Mouse (Mus musculus) midbrain, postnatal 0 days (tissue): Measurements from ENCODE around the gene Camk2g. TPM values are rescaled to one million over a fixed set of nuclear protein-coding genes. Genes with fewer than 3 reads are reported as not detected.
A peak's percentile ranks its signal among the peaks of the same experiment; 100 is the strongest.

Experiments
- ATAC-seq: fragments of 200-750 bp; cut with Nextera tagmentation; 2 replicates; pipeline ENCODE4 v1.8.0; 2017; ENCODE audit warnings: moderate number of reproducible peaks, mild to moderate bottlenecking, moderate TSS enrichment, moderate library complexity; ENCODE audit not compliant: low FRiP score
- DNase-seq: peaks from one replicate; pipeline ENCODE4 v3.0.0-alpha.2; 2015; ENCODE audit warnings: low spot score
- H3K27ac ChIP-seq: fragments of 300-500 bp; sonication (generic); 2 replicates; pipeline ENCODE4 v1.5.1; 2014; ENCODE audit warnings: low read depth, mild to moderate bottlenecking, low read length, mixed read lengths
- H3K27me3 ChIP-seq: fragments of 300-500 bp; sonication (generic); 2 replicates; pipeline ENCODE4 v1.6.1; 2014; ENCODE audit warnings: low read length, control low read depth, mixed read lengths; ENCODE audit not compliant: insufficient read depth
- H3K36me3 ChIP-seq: fragments of 300-500 bp; sonication (generic); 2 replicates; pipeline ENCODE4 v1.6.1; 2014; ENCODE audit warnings: low read length, control low read depth, mixed read lengths; ENCODE audit not compliant: insufficient read depth
- H3K4me1 ChIP-seq: fragments of 300-500 bp; sonication (generic); 2 replicates; pipeline ENCODE4 v1.6.1; 2014; ENCODE audit warnings: mild to moderate bottlenecking, control low read depth, antibody characterized with exemption, low read length, mixed read lengths; ENCODE audit not compliant: insufficient read depth
- H3K4me2 ChIP-seq: fragments of 300-500 bp; sonication (generic); 2 replicates; pipeline ENCODE4 v1.6.1; 2014; ENCODE audit warnings: low read depth, mild to moderate bottlenecking, low read length, mixed read lengths; ENCODE audit not compliant: poor library complexity, severe bottlenecking
- H3K4me3 ChIP-seq: fragments of 300-500 bp; sonication (generic); 2 replicates; pipeline ENCODE4 v1.5.1; 2014; ENCODE audit warnings: low read depth, mild to moderate bottlenecking, low read length, moderate library complexity
- H3K9ac ChIP-seq: fragments of 300-500 bp; sonication (generic); replicated peaks from 2 replicates; pipeline ENCODE4 v1.6.1; 2014; ENCODE audit warnings: mild to moderate bottlenecking, low read length, moderate library complexity, mixed read lengths; ENCODE audit not compliant: poor library complexity, severe bottlenecking
- H3K9me3 ChIP-seq: fragments of 300-500 bp; sonication (generic); 2 replicates; pipeline ENCODE4 v1.6.1; 2016; ENCODE audit warnings: low read length, control low read depth
- CTCF ChIP-seq: IDR thresholded peaks from 2 replicates; pipeline ENCODE4 v1.5.1; 2016; ENCODE audit warnings: antibody characterized with exemption, mild to moderate bottlenecking
- WGBS: fragments of 180-500 bp; shearing (Covaris S2); extraction: QIAGEN DNeasy Blood & Tissue Kit; methylation state at CpG from one replicate; pipeline ENCODE4 v1.1.7; 2014; 5-methylcytosine and 5-hydroxymethylcytosine counted together
- polyA plus RNA-seq: library from polyadenylated mRNA; unstranded; fragments of >200 nt; fragmentation: Nextera tagmentation; extraction: Ambion mirVana; gene quantifications from 2 replicates; pipeline ENCODE4 v1.2.1, GENCODE M21; 2015
- total RNA-seq: library from RNA; depleted of rRNA; stranded (reverse); fragments of >200 nt; gene quantifications from 2 replicates; pipeline ENCODE4 v1.2.3, GENCODE M21; 2014

The Camk2g gene
- total and polyA plus RNA-seq, 2 experiments from 2014 or later, result 261 to 267 TPM

DNA sequence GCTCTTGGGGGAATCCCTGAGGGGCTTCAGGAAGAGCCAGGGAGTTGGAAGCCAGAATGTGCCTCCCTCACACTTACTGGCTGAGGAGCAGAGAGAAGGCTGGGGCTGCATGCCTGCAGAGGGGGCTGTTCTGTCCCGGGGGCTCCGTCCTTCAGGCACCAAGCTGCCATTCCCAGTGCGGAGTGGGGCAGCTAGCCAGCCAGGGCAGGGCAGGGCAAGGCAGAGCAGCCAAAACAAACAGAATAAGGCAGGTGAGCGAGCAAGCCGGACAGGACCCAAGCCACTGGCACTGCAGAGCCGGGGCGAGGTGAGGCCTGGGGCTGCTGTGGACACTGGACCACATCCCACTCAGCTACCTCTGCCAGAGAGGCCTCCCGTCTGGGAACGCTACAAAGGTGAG lies 52.6 kb downstream of the Camk2g start:
- TF ChIP-seq CTCF, result no peak
- Histone ChIP-seq H3K27ac (no peak overlapping the region), H3K9me3 (no peaks in the 10 kb centered on the region), H3K36me3 (peaks cover 80% of the 10 kb centered on the region), H3K4me2 (no peak overlapping the region), H3K27me3 (no peaks in the 10 kb centered on the region), H3K4me3 (no peak overlapping the region), H3K9ac (no peak overlapping the region), H3K4me1 (no peaks in the 10 kb centered on the region)
- DNase-seq (no peak), ATAC-seq (no peak)
- WGBS, result 91% methylated on average over 9 of the region's 9 CpGs

GRCm38 (mm10) chr14:20738511-20738910 lies 55.4 kb downstream of the Camk2g start:
- H3K9ac ChIP-seq, result no peak overlapping the region
- no peak overlapping the region for H3K4me3 ChIP-seq
- 94% methylated on average over 8 of the region's 8 CpGs for WGBS
- peaks cover under 1% of the 10 kb centered on the region; the same call in 1 of the 2 replicates for H3K4me1 ChIP-seq
- TF ChIP-seq CTCF, result no peak
- H3K36me3 ChIP-seq, result peaks cover 64% of the 10 kb centered on the region
- no peaks in the 10 kb centered on the region for H3K27me3 ChIP-seq
- H3K9me3 ChIP-seq, result no peaks in the 10 kb centered on the region
- ATAC-seq (no peak), DNase-seq (no peak)
- H3K4me2 ChIP-seq, result no peak overlapping the region
- no peak overlapping the region for H3K27ac ChIP-seq

GRCm38 (mm10) chr14:20737306-20737705 lies 56.6 kb downstream of the Camk2g start:
- H3K27ac ChIP-seq, result no peak overlapping the region
- peaks cover 5% of the 10 kb centered on the region for H3K4me1 ChIP-seq
- ATAC-seq (no peak), DNase-seq (no peak)
- H3K9me3 ChIP-seq, result no peaks in the 10 kb centered on the region
- H3K27me3 ChIP-seq, result no peaks in the 10 kb centered on the region
- no peak overlapping the region for H3K9ac ChIP-seq
- WGBS, result 51% methylated on average over 14 of the region's 14 CpGs
- no peak overlapping the region for H3K4me3 ChIP-seq
- peaks cover 59% of the 10 kb centered on the region for H3K36me3 ChIP-seq
- TF ChIP-seq CTCF, result peak; percentile 74
- H3K4me2 ChIP-seq, result no peak overlapping the region

GRCm38 (mm10) chr14:20735892-20736390 lies 57.9 kb downstream of the Camk2g start:
- ATAC-seq (no peak), DNase-seq (no peak)
- H3K4me3 ChIP-seq, result no peak overlapping the region
- H3K4me2 ChIP-seq, result no peak overlapping the region
- peaks cover 46% of the 10 kb centered on the region for H3K36me3 ChIP-seq
- H3K27me3 ChIP-seq, result no peaks in the 10 kb centered on the region
- no peak overlapping the region for H3K9ac ChIP-seq
- peaks cover 5% of the 10 kb centered on the region for H3K4me1 ChIP-seq
- H3K27ac ChIP-seq, result no peak overlapping the region
- no peaks in the 10 kb centered on the region for H3K9me3 ChIP-seq
- no peak for TF ChIP-seq CTCF
- 91% methylated on average over 13 of the region's 13 CpGs for WGBS

GRCm38 (mm10) chr14:20735052-20735451 lies 58.8 kb downstream of the Camk2g start:
- H3K36me3 ChIP-seq, result peaks cover 45% of the 10 kb centered on the region
- no peak overlapping the region; the same call in 1 of the 2 replicates for H3K4me2 ChIP-seq
- TF ChIP-seq CTCF, result no peak
- no peaks in the 10 kb centered on the region for H3K27me3 ChIP-seq
- H3K4me1 ChIP-seq, result peaks cover 5% of the 10 kb centered on the region
- DNase-seq, result no peak
- no peak overlapping the region for H3K9ac ChIP-seq
- H3K9me3 ChIP-seq, result no peaks in the 10 kb centered on the region
- no peak for ATAC-seq
- H3K27ac ChIP-seq, result 0 out of 2 replicates have a peak overlapping the region, but pooled peaks have one; percentile 43
- WGBS, result 69% methylated on average over 2 of the region's 2 CpGs
- H3K4me3 ChIP-seq, result no peak overlapping the region

DNA sequence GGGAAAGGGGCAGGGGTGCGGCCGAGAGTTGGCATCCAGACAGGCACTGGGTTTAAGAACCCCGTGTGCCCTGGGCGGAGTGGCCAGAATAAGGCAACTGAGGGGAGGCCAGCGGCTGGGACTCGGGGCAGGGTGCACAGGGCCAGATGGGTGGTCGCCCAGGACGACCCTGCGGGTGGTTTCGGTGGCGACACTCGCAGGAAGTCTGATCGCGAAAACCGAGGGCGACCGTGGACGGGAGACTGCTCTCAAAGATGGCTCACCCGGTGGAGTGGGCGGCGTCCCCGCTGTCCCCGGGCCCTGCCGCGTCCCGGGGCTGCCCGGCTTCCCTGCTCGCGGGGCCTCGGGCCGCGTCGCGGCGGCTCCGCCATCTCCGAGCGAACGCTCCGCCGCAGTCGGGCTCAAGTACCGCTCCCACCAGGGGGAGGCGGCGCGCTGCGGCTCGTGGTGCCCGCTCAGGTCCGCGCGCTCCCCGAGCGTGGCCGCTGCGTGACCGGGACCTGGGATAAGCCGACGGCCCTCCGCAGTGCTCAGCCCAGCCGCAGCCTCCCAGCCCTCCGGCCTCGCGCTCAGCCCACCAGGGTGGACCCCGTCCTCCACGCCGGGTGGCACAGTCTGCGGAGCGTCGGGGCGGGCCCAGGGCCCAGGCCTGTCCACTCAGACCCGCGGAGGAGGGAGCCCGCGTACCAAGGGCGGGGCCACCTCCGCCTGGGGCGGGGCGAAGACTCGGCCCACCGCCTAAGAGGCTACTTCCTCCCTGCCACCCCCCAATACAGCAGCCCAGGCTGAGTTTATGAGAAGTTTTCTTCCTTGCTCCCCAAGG lies 59.7 kb downstream of the Camk2g start, which contains the start of gene Ndst2:
TSS of gene Ndst2 (minus strand) at position 611 of the 823 bp plus-strand sequence.
- ATAC-seq (peak; percentile 95), DNase-seq (peak; percentile 92)
- H3K4me2 ChIP-seq, result peak within 1 kb of the TSS; percentile 88
- WGBS, result under 1% methylated on average over 43 of the region's 81 CpGs
- H3K9ac ChIP-seq, result peak within 1 kb of the TSS; percentile 83
- peak within 1 kb of the TSS; percentile 83 for H3K27ac ChIP-seq
- H3K4me1 ChIP-seq, result peaks cover 5% of the 10 kb centered on the region
- H3K27me3 ChIP-seq, result no peaks in the 10 kb centered on the region
- H3K36me3 ChIP-seq, result peaks cover 45% of the 10 kb centered on the region
- H3K4me3 ChIP-seq, result peak within 1 kb of the TSS; percentile 75
- TF ChIP-seq CTCF, result peak; percentile 39
- H3K9me3 ChIP-seq, result no peaks in the 10 kb centered on the region
